Mouse (Mus musculus) olfactory bulb, adult 2 months (tissue): ENCODE measurements around the gene Fam43b. TPM values are rescaled to one million over a fixed set of nuclear protein-coding genes. Genes with fewer than 3 reads are reported as not detected.

ENCODE experiments used
- H3K27ac ChIP-seq: fragments of 200-500 bp; 2 replicates; pipeline ENCODE4 v1.5.1; 2012; ENCODE audit warnings: low read depth, low read length; ENCODE audit not compliant: insufficient read depth
- H3K4me1 ChIP-seq: fragments of 200-500 bp; 2 replicates; pipeline ENCODE4 v1.6.1; 2012; ENCODE audit warnings: low read length; ENCODE audit not compliant: control insufficient read depth, insufficient read depth
- H3K4me3 ChIP-seq: fragments of 200-500 bp; 2 replicates; pipeline ENCODE4 v1.5.1; 2012; ENCODE audit warnings: mild to moderate bottlenecking, low read depth, low read length, moderate library complexity; ENCODE audit not compliant: insufficient read depth
- CTCF ChIP-seq: fragments of 200-500 bp; IDR thresholded peaks from 2 replicates; pipeline ENCODE4 v1.5.1; 2012; ENCODE audit warnings: low read depth, mild to moderate bottlenecking, low read length, moderate library complexity; ENCODE audit not compliant: insufficient read depth
- POLR2A ChIP-seq: fragments of 200-500 bp; IDR thresholded peaks from 2 replicates; pipeline ENCODE4 v1.6.1; 2012; ENCODE audit warnings: mild to moderate bottlenecking, low read depth, low read length, moderate library complexity; ENCODE audit not compliant: insufficient read depth
- WGBS: fragments of 180-500 bp; shearing (Covaris S2); methylation state at CpG from one replicate; pipeline ENCODE4 v1.1.7; 2018; 5-methylcytosine and 5-hydroxymethylcytosine counted together
- polyA plus RNA-seq: library from polyadenylated mRNA; stranded (reverse); fragments of >200 nt; gene quantifications from 2 replicates; pipeline ENCODE4 v1.2.4, GENCODE M21; 2012; ENCODE audit warnings: low replicate concordance; ENCODE audit not compliant: missing spikeins, insufficient read depth, insufficient read length

The Fam43b gene
- polyA plus RNA-seq, 1 experiment = not detected

DNA sequence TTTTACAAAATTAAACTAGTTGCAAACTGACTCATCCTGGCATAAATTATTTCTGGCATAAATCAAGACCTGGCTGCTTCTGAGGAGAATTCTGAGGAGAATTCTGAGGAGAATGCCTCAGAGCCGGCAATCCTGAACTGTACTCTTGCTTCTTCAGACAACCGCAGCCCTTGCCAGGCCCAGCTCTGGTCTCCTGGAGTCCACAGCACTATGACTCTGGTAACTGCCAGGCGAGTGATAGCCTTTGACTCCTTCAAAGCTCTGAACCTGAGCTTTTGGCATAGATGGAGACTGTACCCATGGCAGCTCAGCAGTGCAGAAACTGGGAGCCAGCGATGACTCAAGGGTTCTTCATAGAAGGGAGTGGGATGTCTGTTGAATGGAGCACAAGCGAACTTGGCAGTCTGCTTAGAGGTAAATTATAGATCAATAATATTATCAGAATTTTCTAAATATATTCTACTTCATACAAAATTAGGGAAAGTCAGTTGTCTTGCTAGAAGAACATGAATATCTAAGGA lies 25.3 kb downstream of the Fam43b start:
- Histone ChIP-seq H3K4me3 (no peak overlapping the region), H3K27ac (no peak overlapping the region), H3K4me1 (peaks cover 5% of the 10 kb centered on the region; the same call in 1 of the 2 replicates)
- no peak for TF ChIP-seq CTCF
- TF ChIP-seq POLR2A = no peak
- WGBS = 70% methylated on average over 5 of the region's 5 CpGs

GRCm38 (mm10) chr4:138368498-138369260 lies 27.6 kb downstream of the Fam43b start:
- Histone ChIP-seq H3K27ac (no peak overlapping the region), H3K4me3 (no peak overlapping the region), H3K4me1 (peaks cover 5% of the 10 kb centered on the region; the same call in 1 of the 2 replicates)
- WGBS = 74% methylated on average over 12 of the region's 12 CpGs
- no peak for TF ChIP-seq CTCF
- TF ChIP-seq POLR2A = no peak

- TF ChIP-seq CTCF (no peak), POLR2A (no peak)
- 13% methylated on average over 34 of the region's 34 CpGs for WGBS
- H3K4me1 ChIP-seq = peaks cover 5% of the 10 kb centered on the region; the same call in 1 of the 2 replicates
- H3K4me3 ChIP-seq = no peak within 1 kb of the TSS
- H3K27ac ChIP-seq = no peak within 1 kb of the TSS
These were observed 28.5 kb downstream of the Fam43b start, which contains the start of gene Cda for GRCm38 (mm10) chr4:138367641-138368497. Gene Cda, minus strand, starts transcription at chr4:138367992.

GRCm38 (mm10) chr4:138366561-138366960 lies 29.8 kb downstream of the Fam43b start:
- H3K4me1 ChIP-seq = peaks cover 9% of the 10 kb centered on the region; the same call in 1 of the 2 replicates
- TF ChIP-seq CTCF (no peak), POLR2A (no peak)
- H3K4me3 ChIP-seq = no peak overlapping the region
- WGBS = 87% methylated on average over 2 of the region's 2 CpGs
- H3K27ac ChIP-seq = no peak overlapping the region

DNA sequence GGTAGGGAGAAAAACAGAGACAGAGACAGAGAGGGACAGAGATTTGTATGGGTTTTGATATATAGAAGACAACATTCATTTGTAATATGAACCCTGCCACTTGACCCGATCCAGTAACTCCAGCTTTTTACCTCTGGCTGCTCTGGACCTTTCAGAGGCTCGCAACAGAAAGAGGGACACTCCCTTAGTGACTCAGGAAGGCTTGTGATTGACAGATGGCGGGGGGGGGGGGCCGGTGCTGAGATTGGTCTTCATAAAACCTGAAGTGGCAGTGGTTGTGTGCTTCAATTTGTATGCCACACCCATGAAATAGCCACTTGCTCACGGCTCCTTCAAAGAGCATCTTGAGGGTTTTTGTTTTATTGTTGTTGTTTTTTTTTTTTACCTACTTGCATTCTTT lies 32.8 kb downstream of the Fam43b start:
- WGBS = 77% methylated on average over 5 of the region's 5 CpGs
- Histone ChIP-seq H3K4me3 (no peak overlapping the region), H3K4me1 (peaks cover 9% of the 10 kb centered on the region; the same call in 1 of the 2 replicates), H3K27ac (no peak overlapping the region)
- TF ChIP-seq POLR2A (no peak), CTCF (no peak)

DNA sequence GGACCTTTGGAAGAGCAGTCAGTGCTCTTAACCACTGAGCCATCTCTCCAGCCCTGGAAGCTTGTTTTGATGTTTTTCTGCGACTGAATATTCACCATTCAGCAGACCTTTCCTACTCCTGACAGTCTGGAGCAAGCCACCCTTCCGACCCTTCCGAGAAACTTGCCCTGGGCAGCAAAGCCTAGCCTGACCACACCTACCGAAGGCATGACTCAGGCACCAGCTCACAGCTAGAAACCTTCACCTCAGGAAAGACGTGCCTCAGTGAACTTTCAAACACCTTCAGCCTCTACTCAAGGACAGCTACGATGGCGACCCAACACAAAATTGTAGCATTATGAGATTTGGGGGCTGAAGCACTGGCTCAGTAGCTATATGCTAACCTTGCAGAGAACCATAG lies 33.4 kb downstream of the Fam43b start:
- no peak for TF ChIP-seq POLR2A
- TF ChIP-seq CTCF = no peak
- no peak overlapping the region for H3K4me3 ChIP-seq
- 92% methylated on average over 7 of the region's 7 CpGs for WGBS
- no peak overlapping the region for H3K27ac ChIP-seq
- H3K4me1 ChIP-seq = peaks cover 6% of the 10 kb centered on the region; the same call in 1 of the 2 replicates

GRCm38 (mm10) chr4:138361370-138361821 lies 34.9 kb downstream of the Fam43b start:
- Histone ChIP-seq H3K4me1 (peaks cover 3% of the 10 kb centered on the region; the same call in 1 of the 2 replicates), H3K4me3 (no peak overlapping the region), H3K27ac (no peak overlapping the region)
- no peak for TF ChIP-seq POLR2A
- no peak for TF ChIP-seq CTCF
- WGBS = 9% methylated on average over 11 of the region's 11 CpGs

DNA sequence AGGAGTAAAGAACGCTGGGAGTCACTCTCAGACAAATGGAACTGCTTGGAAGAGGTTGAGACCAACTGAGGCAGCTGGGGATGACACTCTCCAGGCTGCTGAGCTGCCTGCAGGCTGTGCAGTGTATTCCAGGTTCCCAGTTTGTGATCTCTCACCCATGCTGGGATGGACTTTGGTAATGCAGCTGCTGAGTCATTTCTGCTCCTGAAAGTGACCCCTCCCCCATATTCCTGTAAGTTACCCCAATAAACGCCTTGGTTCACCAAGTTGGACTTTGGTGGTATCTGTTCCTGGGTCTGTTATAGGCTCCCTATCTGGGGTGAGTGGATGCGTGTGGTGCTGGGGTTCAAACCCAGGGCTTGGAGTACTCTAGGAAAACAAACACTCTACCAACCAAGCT lies 38.2 kb downstream of the Fam43b start:
- Histone ChIP-seq H3K4me3 (no peak overlapping the region), H3K4me1 (peaks cover 3% of the 10 kb centered on the region; the same call in 1 of the 2 replicates), H3K27ac (no peak overlapping the region)
- no peak for TF ChIP-seq POLR2A
- TF ChIP-seq CTCF = no peak
- WGBS = 82% methylated on average over 3 of the region's 3 CpGs

GRCm38 (mm10) chr4:138356551-138356950 lies 39.8 kb downstream of the Fam43b start:
- no peaks in the 10 kb centered on the region for H3K4me1 ChIP-seq
- no peak overlapping the region for H3K27ac ChIP-seq
- no peak overlapping the region for H3K4me3 ChIP-seq
- 89% methylated on average over 12 of the region's 12 CpGs for WGBS
- TF ChIP-seq POLR2A = no peak
- TF ChIP-seq CTCF = no peak
